Mouse (Mus musculus) right cerebral cortex, postnatal 4 days (tissue): Measurements from ENCODE around the gene Cdcp1.

Experiments used
- DNase-seq: peaks from one replicate; pipeline ENCODE4 v3.0.0-alpha.2; 2022

Gene Cdcp1

GRCm38 (mm10) chr9:123215621-123216440, at the start of gene Cdcp1:
Gene Cdcp1 (minus strand): TSS chr9:123216038.
- no peak for DNase-seq

- DNase-seq: peak; percentile 82
These were observed 44.8 kb upstream of the Cdcp1 start, which contains the start of gene Tmem158 for GRCm38 (mm10) chr9:123260611-123261021. Gene Tmem158 (minus strand): TSS chr9:123260764.

- DNase-seq: peak; percentile 62
These were observed 44.2 kb upstream of the Cdcp1 start for GRCm38 (mm10) chr9:123259896-123260610.

GRCm38 (mm10) chr9:123259461-123259895, 43.6 kb upstream of the Cdcp1 start:
- peak; percentile 75 for DNase-seq

- no peak for DNase-seq
These were observed 43.0 kb upstream of the Cdcp1 start for GRCm38 (mm10) chr9:123258796-123259195.

GRCm38 (mm10) chr9:123255736-123256135, 39.9 kb upstream of the Cdcp1 start:
- no peak for DNase-seq

- no peak for DNase-seq
These were observed 32.2 kb upstream of the Cdcp1 start for GRCm38 (mm10) chr9:123247992-123248391.

- no peak for DNase-seq
These were observed 29.3 kb upstream of the Cdcp1 start for GRCm38 (mm10) chr9:123245146-123245545.

GRCm38 (mm10) chr9:123243988-123244387, 28.1 kb upstream of the Cdcp1 start:
- DNase-seq: no peak

GRCm38 (mm10) chr9:123241191-123241590, 25.4 kb upstream of the Cdcp1 start:
- DNase-seq: no peak

- DNase-seq: no peak
These were observed 24.9 kb upstream of the Cdcp1 start for GRCm38 (mm10) chr9:123240751-123241150.

- DNase-seq: no peak
These were observed 24.4 kb upstream of the Cdcp1 start for GRCm38 (mm10) chr9:123240271-123240670.

GRCm38 (mm10) chr9:123239651-123240050, 23.8 kb upstream of the Cdcp1 start:
- no peak for DNase-seq

- DNase-seq: no peak
These were observed 22.6 kb upstream of the Cdcp1 start for GRCm38 (mm10) chr9:123238256-123239045.

- DNase-seq: no peak
These were observed 21.9 kb upstream of the Cdcp1 start for GRCm38 (mm10) chr9:123237739-123238138.

- no peak for DNase-seq
These were observed 19.8 kb upstream of the Cdcp1 start for GRCm38 (mm10) chr9:123235621-123236020.

GRCm38 (mm10) chr9:123229826-123230225, 14.0 kb upstream of the Cdcp1 start:
- no peak for DNase-seq

GRCm38 (mm10) chr9:123228671-123229070, 12.8 kb upstream of the Cdcp1 start:
- DNase-seq: no peak

- no peak for DNase-seq
These were observed 11.4 kb upstream of the Cdcp1 start for GRCm38 (mm10) chr9:123227106-123227750.

GRCm38 (mm10) chr9:123224863-123225431, 9.1 kb upstream of the Cdcp1 start:
- DNase-seq: no peak

- no peak for DNase-seq
These were observed 4.0 kb upstream of the Cdcp1 start for GRCm38 (mm10) chr9:123219826-123220225.

GRCm38 (mm10) chr9:123213371-123213770, 2.5 kb downstream of the Cdcp1 start:
- DNase-seq: no peak
